Mouse (Mus musculus) intestine, embryonic 16.5 days (tissue): ENCODE measurements at regions not wholly inside any gene's neighbourhood (a gene's known extent, or its start where the extent isn't known, plus 50 kb on each side); places are given as distances from the start of the nearest gene placed in this dataset.
A peak's percentile ranks its signal among the peaks of the same experiment; 100 is the strongest.

Experiments
- ATAC-seq: fragments of 200-750 bp; cut with Nextera tagmentation; 2 replicates; pipeline ENCODE4 v1.8.0; 2017; ENCODE audit warnings: moderate TSS enrichment, moderate library complexity
- H3K27ac ChIP-seq: fragments of 300-500 bp; sonication (generic); 2 replicates; pipeline ENCODE4 v1.5.1; 2014; ENCODE audit warnings: mild to moderate bottlenecking, low read length
- H3K27me3 ChIP-seq: fragments of 300-500 bp; sonication (generic); replicated peaks from 2 replicates; pipeline ENCODE4 v1.6.1; 2014; ENCODE audit warnings: low read length, control low read depth, mixed read lengths; ENCODE audit not compliant: control insufficient read depth, insufficient read depth
- H3K36me3 ChIP-seq: fragments of 300-500 bp; sonication (generic); 2 replicates; pipeline ENCODE4 v1.6.1; 2014; ENCODE audit warnings: low read length, control low read depth; ENCODE audit not compliant: control insufficient read depth, insufficient read depth
- H3K4me1 ChIP-seq: fragments of 300-500 bp; sonication (generic); 2 replicates; pipeline ENCODE4 v1.6.1; 2014; ENCODE audit warnings: low read length, control low read depth, mixed read lengths; ENCODE audit not compliant: control insufficient read depth, insufficient read depth
- H3K4me2 ChIP-seq: fragments of 300-500 bp; sonication (generic); 2 replicates; pipeline ENCODE4 v1.6.1; 2014; ENCODE audit warnings: low read depth, low read length, control low read depth
- H3K4me3 ChIP-seq: fragments of 300-500 bp; sonication (generic); 2 replicates; pipeline ENCODE4 v1.5.1; 2014; ENCODE audit warnings: mild to moderate bottlenecking, low read length
- H3K9ac ChIP-seq: fragments of 300-500 bp; sonication (generic); 2 replicates; pipeline ENCODE4 v1.6.1; 2014; ENCODE audit warnings: low read depth, low read length
- H3K9me3 ChIP-seq: fragments of 300-500 bp; sonication (generic); 2 replicates; pipeline ENCODE4 v1.6.1; 2016; ENCODE audit warnings: low read length, control low read depth; ENCODE audit not compliant: control insufficient read depth
- WGBS: fragments of 180-500 bp; shearing (Covaris S2); extraction: QIAGEN DNeasy Blood & Tissue Kit; methylation state at CpG from one replicate; pipeline ENCODE4 v1.1.7; 2014; 5-methylcytosine and 5-hydroxymethylcytosine counted together

GRCm38 (mm10) chr13:112047874-112048273, 239.1 kb upstream of the Map3k1 start:
- H3K4me2 ChIP-seq = no peak overlapping the region
- H3K27ac ChIP-seq = no peak overlapping the region
- no peak for ATAC-seq
- H3K4me3 ChIP-seq = no peak overlapping the region
- H3K27me3 ChIP-seq = no peaks in the 10 kb centered on the region
- peaks cover 11% of the 10 kb centered on the region for H3K4me1 ChIP-seq
- 67% methylated on average over 13 of the region's 13 CpGs for WGBS
- H3K9me3 ChIP-seq = no peaks in the 10 kb centered on the region
- no peak overlapping the region for H3K9ac ChIP-seq
- H3K36me3 ChIP-seq = no peaks in the 10 kb centered on the region

DNA sequence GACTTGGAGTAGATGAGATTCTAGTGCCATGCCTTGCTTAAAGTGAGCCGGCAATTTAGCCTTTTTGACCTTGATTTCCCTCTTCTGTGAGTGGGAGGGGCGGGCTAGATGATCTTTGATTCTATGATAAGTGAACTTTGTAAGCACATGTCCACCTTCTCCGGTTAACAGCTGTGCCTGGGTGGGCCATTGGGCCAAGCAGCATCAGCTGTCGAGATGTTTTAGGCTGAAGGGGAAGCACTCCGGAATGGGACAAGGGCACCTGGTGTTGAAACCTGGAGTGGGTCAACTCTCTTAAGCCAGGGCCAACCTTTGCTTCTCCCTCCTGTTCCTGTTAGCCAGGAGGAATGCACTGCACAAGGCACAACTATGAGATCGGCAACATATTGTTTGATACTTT, 239.5 kb upstream of the Map3k1 start:
- no peak overlapping the region for H3K9ac ChIP-seq
- no peaks in the 10 kb centered on the region for H3K36me3 ChIP-seq
- no peak overlapping the region for H3K27ac ChIP-seq
- peaks cover 11% of the 10 kb centered on the region for H3K4me1 ChIP-seq
- WGBS = 84% methylated on average over 6 of the region's 6 CpGs
- H3K9me3 ChIP-seq = no peaks in the 10 kb centered on the region
- no peak for ATAC-seq
- no peaks in the 10 kb centered on the region for H3K27me3 ChIP-seq
- no peak overlapping the region for H3K4me2 ChIP-seq
- H3K4me3 ChIP-seq = no peak overlapping the region

DNA sequence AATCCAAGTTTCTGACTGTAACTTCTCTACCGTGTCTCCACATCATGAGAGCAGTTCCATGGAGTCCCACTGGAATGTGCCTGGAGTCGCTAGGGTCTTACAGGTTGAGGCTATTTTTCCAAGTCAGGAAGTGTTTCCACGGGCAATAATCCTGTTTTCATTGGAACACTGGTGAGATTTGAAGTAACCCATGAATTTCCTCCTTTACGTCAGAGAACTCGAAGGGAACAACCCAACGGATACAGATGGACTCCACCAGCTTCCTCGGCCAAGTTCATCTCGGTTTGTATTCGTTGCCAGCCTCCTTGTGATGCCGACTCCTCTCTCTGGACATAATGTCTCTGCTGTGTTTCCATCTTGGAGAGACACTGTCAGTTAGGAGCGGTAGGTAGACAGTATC, 237.4 kb upstream of the Ankrd55 start:
- no peaks in the 10 kb centered on the region for H3K27me3 ChIP-seq
- H3K4me1 ChIP-seq = peaks cover 5% of the 10 kb centered on the region; the same call in 1 of the 2 replicates
- H3K36me3 ChIP-seq = no peaks in the 10 kb centered on the region
- H3K4me3 ChIP-seq = no peak overlapping the region
- H3K9ac ChIP-seq = no peak overlapping the region
- no peak overlapping the region for H3K4me2 ChIP-seq
- H3K9me3 ChIP-seq = no peaks in the 10 kb centered on the region
- WGBS = 93% methylated on average over 11 of the region's 11 CpGs
- ATAC-seq = no peak
- H3K27ac ChIP-seq = no peak overlapping the region

- Histone ChIP-seq H3K9ac (no peak overlapping the region), H3K4me2 (no peak overlapping the region), H3K4me3 (no peak overlapping the region), H3K27ac (no peak overlapping the region), H3K36me3 (no peaks in the 10 kb centered on the region), H3K9me3 (no peaks in the 10 kb centered on the region), H3K4me1 (peaks cover 5% of the 10 kb centered on the region; the same call in 1 of the 2 replicates), H3K27me3 (no peaks in the 10 kb centered on the region)
- whole genome bisulfite sequencing = 75% methylated on average over 3 of the region's 3 CpGs
- ATAC-seq = no peak
Observed at GRCm38 (mm10) chr13:112052011-112052410, 236.2 kb upstream of the Ankrd55 start.

- WGBS = 78% methylated on average over 3 of the region's 3 CpGs
- H3K4me3 ChIP-seq = no peak overlapping the region
- ATAC-seq = no peak
Observed at GRCm38 (mm10) chr13:112052456-112052855, 235.8 kb upstream of the Ankrd55 start.

DNA sequence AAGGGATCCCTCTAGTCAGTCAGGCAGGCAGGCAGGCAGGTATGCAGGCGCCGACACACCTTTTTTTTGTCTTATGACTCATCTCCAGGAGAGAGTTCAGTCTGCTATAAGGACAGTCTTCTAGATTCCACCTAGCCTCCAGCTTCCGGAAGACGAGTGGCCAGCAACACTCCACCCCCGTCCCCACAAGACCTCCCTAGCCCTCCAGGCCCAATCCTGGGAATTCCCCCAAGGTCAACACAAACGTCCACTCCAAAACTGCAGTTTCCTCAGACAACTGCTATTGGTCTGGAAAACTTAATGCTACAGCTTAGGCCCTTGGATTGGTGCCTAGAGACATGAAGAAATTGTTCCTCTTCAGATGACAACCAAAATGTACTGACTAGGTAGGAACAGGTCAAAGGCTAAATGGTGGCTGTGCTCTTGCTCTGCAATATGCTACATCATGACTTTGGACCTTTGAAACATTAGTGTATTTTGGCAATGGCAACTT, 233.3 kb upstream of the Ankrd55 start:
- WGBS = 57% methylated on average over 6 of the region's 6 CpGs
- ATAC-seq = peak; percentile 58; the same call in 1 of the 2 replicates
- H3K4me3 ChIP-seq = no peak overlapping the region

More at GRCm38 (mm10) chr13:112052456-112052855, 235.8 kb upstream of the Ankrd55 start:
- no peak overlapping the region for H3K9ac ChIP-seq
- H3K4me1 ChIP-seq = peaks cover 5% of the 10 kb centered on the region; the same call in 1 of the 2 replicates
- H3K4me2 ChIP-seq = no peak overlapping the region
- no peaks in the 10 kb centered on the region for H3K9me3 ChIP-seq
- no peak overlapping the region for H3K27ac ChIP-seq
- H3K36me3 ChIP-seq = no peaks in the 10 kb centered on the region
- H3K27me3 ChIP-seq = no peaks in the 10 kb centered on the region

DNA sequence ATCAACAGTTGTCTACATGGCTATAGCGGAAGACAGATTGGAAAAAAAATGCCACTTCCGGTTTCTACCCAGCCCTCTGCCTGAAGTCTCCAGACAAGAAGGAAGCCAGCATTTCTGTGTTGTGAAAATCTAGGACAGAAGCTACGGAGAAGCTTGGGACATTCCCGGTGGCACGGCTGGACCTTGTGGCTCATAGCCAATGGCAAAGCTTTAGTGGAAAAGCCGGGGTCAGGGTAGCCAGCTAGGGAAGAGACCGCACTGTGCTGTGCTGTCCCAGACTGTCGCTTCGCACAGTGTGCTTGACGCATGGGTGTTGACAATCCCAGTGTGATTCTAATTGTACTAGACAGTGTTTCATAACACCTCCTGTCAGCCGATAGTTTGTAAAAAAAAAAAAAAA, 230.0 kb upstream of the Ankrd55 start:
- Histone ChIP-seq H3K27me3 (no peaks in the 10 kb centered on the region), H3K27ac (no peak overlapping the region), H3K4me3 (no peak overlapping the region), H3K4me2 (no peak overlapping the region), H3K9me3 (no peaks in the 10 kb centered on the region), H3K36me3 (no peaks in the 10 kb centered on the region), H3K4me1 (no peaks in the 10 kb centered on the region; the same call in 1 of the 2 replicates), H3K9ac (no peak overlapping the region)
- no peak for ATAC-seq
- WGBS = 75% methylated on average over 11 of the region's 11 CpGs

More for the DNA sequence above, 233.3 kb upstream of the Ankrd55 start:
- no peaks in the 10 kb centered on the region for H3K9me3 ChIP-seq
- no peak overlapping the region for H3K9ac ChIP-seq
- H3K27me3 ChIP-seq = no peaks in the 10 kb centered on the region
- no peak overlapping the region for H3K4me2 ChIP-seq
- no peak overlapping the region for H3K27ac ChIP-seq
- no peaks in the 10 kb centered on the region; the same call in 1 of the 2 replicates for H3K4me1 ChIP-seq
- H3K36me3 ChIP-seq = no peaks in the 10 kb centered on the region

DNA sequence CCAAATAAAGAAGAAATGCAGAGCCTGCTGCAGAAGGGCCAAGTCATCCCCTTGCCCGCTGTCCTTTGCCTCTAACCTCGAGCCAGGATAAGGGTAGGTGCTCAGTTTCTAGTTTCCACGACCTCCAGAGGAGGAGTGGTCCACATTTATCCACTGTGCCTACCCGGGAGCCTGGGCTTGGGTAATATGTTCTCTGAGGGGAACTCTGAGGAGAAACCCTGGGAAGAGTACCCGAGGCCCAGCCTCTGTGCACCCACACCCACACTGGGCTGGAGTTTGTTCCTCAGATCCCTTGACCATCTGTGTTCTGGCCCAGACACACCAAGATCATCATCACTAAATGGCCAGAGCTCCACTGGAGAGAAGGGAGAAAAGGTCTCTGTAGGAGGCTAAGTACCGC, 229.5 kb upstream of the Ankrd55 start:
- H3K9ac ChIP-seq = no peak overlapping the region
- WGBS = 84% methylated on average over 6 of the region's 6 CpGs
- ATAC-seq = no peak
- H3K36me3 ChIP-seq = no peaks in the 10 kb centered on the region
- H3K27me3 ChIP-seq = no peaks in the 10 kb centered on the region
- H3K9me3 ChIP-seq = no peaks in the 10 kb centered on the region
- H3K4me3 ChIP-seq = no peak overlapping the region
- H3K4me2 ChIP-seq = no peak overlapping the region
- H3K27ac ChIP-seq = no peak overlapping the region
- H3K4me1 ChIP-seq = peaks cover 1% of the 10 kb centered on the region; the same call in 1 of the 2 replicates

- Histone ChIP-seq H3K27me3 (no peaks in the 10 kb centered on the region), H3K4me1 (peaks cover 2% of the 10 kb centered on the region; the same call in 1 of the 2 replicates), H3K4me3 (no peak overlapping the region), H3K4me2 (no peak overlapping the region), H3K27ac (no peak overlapping the region), H3K36me3 (no peaks in the 10 kb centered on the region), H3K9ac (no peak overlapping the region), H3K9me3 (no peaks in the 10 kb centered on the region)
- ATAC-seq = no peak
- WGBS = 89% methylated on average over 8 of the region's 8 CpGs
Observed at GRCm38 (mm10) chr13:112062024-112062423, 226.2 kb upstream of the Ankrd55 start.
